In genomic region chr6:122471461-122471860, GRCm38 (mm10) we compare ENCODE assay signal across 15 mouse cellular contexts. TPM values are rescaled to one million over a fixed set of nuclear protein-coding genes. Genes with fewer than 3 reads are reported as not detected.
DNase-seq lines count a peak whose midpoint lies in the region; TF ChIP-seq lines count a peak whose summit lies in the region.
"Not testable (repeated sequence)": the region's sequence is repeated elsewhere in the genome, so short reads cannot be mapped to it uniquely, and the experiment has no call there.
"Had no signal": no experiment of that assay in that cellular context is flagged by ENCODE, and none has a peak within 500 bp of the region (broad histone marks: within the 10 kb centered on the region; RNA-seq: fewer than 3 reads in every experiment).

No protein-coding gene starts in this region.

- not testable (repeated sequence) for H3K27me3 ChIP-seq in E14TG2a.4 (ENCODE audit: insufficient read depth, low read length); ES-Bruce4 (ENCODE audit: control insufficient read depth, insufficient read depth, low read length, poor library complexity, severe bottlenecking)

- H3K4me1 ChIP-seq in E14TG2a.4 (replicated peaks; ENCODE audit: low read depth, low read length): peaks cover 76% of the 10 kb centered on the region
- not testable (repeated sequence) for H3K4me1 ChIP-seq in ES-Bruce4 (ENCODE audit: control insufficient read depth, insufficient read depth, low read length)
- H3K4me1 ChIP-seq in ES-E14 (ENCODE audit: control insufficient read depth in 2 of 2, insufficient read depth in 2 of 2, low read length in 2 of 2, poor library complexity in 1 of 2): peaks cover 10 to 25% of the 10 kb centered on the region in 2 experiments; a peak in 3 of 4 replicates

- H3K9me3 ChIP-seq in E14TG2a.4 (ENCODE audit: low read length); ES-Bruce4 (replicated peaks; ENCODE audit: control insufficient read depth, insufficient read depth, low read length, poor library complexity, severe bottlenecking); ES-E14 (ENCODE audit: control insufficient read depth, insufficient read depth, low read depth, low read length): not testable (repeated sequence)

- peak; percentile 60; the same call in 1 of the 2 replicates for TF ChIP-seq EP300 in ES-Bruce4 (IDR thresholded peaks at IDR 0.05; ENCODE audit: insufficient read depth, low read depth, low read length)

- TF ChIP-seq CTCF in E14TG2a.4 (conservative IDR thresholded peaks at IDR 0.05; ENCODE audit: low read length); ES-Bruce4 (IDR thresholded peaks at IDR 0.05; ENCODE audit: low read depth, low read length): not testable (repeated sequence)

- in situ Hi-C loops in ES-E14 (cut with MboI; ENCODE audit: low sequenced_read_pairs in 2 of 2, unreplicated experiment in 2 of 2): not testable (repeated sequence)

- H3K9ac ChIP-seq in ES-Bruce4 (ENCODE audit: low read depth, poor library complexity, severe bottlenecking); ES-E14 (ENCODE audit: insufficient read depth, low read depth, low read length, poor library complexity, severe bottlenecking): not testable (repeated sequence)

- peak overlapping the region; percentile 1; the same call in 1 of the 2 replicates for H3K4me3 ChIP-seq in E14TG2a.4 (replicated peaks; ENCODE audit: low read length)
- H3K4me3 ChIP-seq in ES-Bruce4 (ENCODE audit: low read depth, low read length); ES-E14 (ENCODE audit: insufficient read depth in 1 of 2, low read depth in 1 of 2, low read length in 2 of 2, poor library complexity in 1 of 2, severe bottlenecking in 1 of 2): not testable (repeated sequence)

- H3K27ac ChIP-seq in ES-Bruce4 (ENCODE audit: insufficient read depth, low read length) (peak overlapping the region; percentile 34), ES-E14 (ENCODE audit: insufficient read depth, low read depth, low read length, poor library complexity, severe bottlenecking) (peak overlapping the region; percentile 84)

- not testable (repeated sequence) for TF ChIP-seq POLR2A in ES-Bruce4 (IDR thresholded peaks at IDR 0.05; ENCODE audit: insufficient read depth, low read length)

- H3K36me3 ChIP-seq in E14TG2a.4 (ENCODE audit: insufficient read depth, low read length): peaks cover 24% of the 10 kb centered on the region
- not testable (repeated sequence) for H3K36me3 ChIP-seq in ES-Bruce4 (ENCODE audit: control insufficient read depth, insufficient read depth, low read length, poor library complexity, severe bottlenecking); ES-E14 (ENCODE audit: control insufficient read depth, insufficient read depth, low read length, poor library complexity, severe bottlenecking)

- peak; percentile 79 for DNase-seq in ES-CJ7 (ENCODE audit: low read depth, low spot score)
- DNase-seq in ES-E14 (ENCODE audit: low read depth, low spot score): not testable (repeated sequence)
- DNase-seq in R1 (ENCODE audit: low read depth, low spot score): peak; percentile 68
- DNase-seq in ZHBTc4 (ENCODE audit: low read depth, low spot score): peak; percentile 53
- peak; percentile 53 for DNase-seq in heart, adult 11 months

RNA-seq across cellular contexts. Expression of gene Rimklb, which starts 27.1 kb away (rescaled TPM):
- 81.4 and 87.4 TPM in 2 replicates for polyA plus RNA-seq in ES-Bruce4 (2011; ENCODE audit: insufficient read depth, insufficient read length, low read depth, missing spikeins)
- 36.3 and 54.4 TPM in 2 replicates for total RNA-seq in ES-E14 (2012; rRNA removed)
- total RNA-seq: adrenal gland, adult 2 months; CH12.LX had no signal
- polyA plus RNA-seq: C2C12, Patski had no signal

RNA-seq across cellular contexts. Expression of gene Mfap5, which starts 34.2 kb away (rescaled TPM):
- polyA plus RNA-seq in ES-Bruce4 (2011; ENCODE audit: insufficient read depth, insufficient read length, low read depth, missing spikeins): 3.6 and 3.8 TPM in 2 replicates
- total RNA-seq in ES-E14 (2012; rRNA removed): 7.1 and 8.7 TPM in 2 replicates
- total RNA-seq: MEL had no signal
- polyA plus RNA-seq: activated CD4-positive, CD25-positive, alpha-beta regulatory T cell, adult 4 months; CD4-positive, CD25-positive, alpha-beta regulatory T cell, adult 4 months; G1E; Patski had no signal
